Mouse (Mus musculus) large intestine, adult 2 months (tissue): ENCODE measurements at regions not wholly inside any gene's neighbourhood (a gene's known extent, or its start where the extent isn't known, plus 50 kb on each side); places are given as distances from the start of the nearest gene placed in this dataset.

Experiments
- DNase-seq: peaks from one replicate; pipeline ENCODE4 v3.0.0-alpha.2; 2012; ENCODE audit warnings: low read depth, low spot score
- WGBS: fragments of 180-500 bp; shearing (Covaris S2); methylation state at CpG from one replicate; pipeline ENCODE4 v1.1.7; 2018; 5-methylcytosine and 5-hydroxymethylcytosine counted together

DNA sequence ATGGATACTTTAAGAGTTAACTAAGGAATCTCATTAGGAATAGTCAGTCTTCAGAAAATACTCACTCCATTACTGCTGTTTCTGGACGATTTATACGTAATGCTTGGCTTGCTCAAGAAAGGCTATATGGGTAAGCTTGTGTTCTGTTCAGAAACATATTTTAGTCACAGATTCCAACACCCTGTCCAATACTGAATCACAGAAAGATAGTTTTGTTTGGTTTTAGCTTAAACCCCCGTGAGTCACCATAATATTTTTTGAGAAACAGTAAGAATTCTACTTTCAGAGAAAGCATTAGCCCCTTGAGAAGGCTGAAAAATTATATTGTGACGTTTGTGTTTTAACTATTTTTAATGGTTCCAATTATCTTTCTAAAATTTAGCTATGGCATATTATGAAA is 1037.3 kb downstream of the Slc22a22 start:
- WGBS, result 71% methylated on average over 4 of the region's 4 CpGs
- DNase-seq, result no peak

DNA sequence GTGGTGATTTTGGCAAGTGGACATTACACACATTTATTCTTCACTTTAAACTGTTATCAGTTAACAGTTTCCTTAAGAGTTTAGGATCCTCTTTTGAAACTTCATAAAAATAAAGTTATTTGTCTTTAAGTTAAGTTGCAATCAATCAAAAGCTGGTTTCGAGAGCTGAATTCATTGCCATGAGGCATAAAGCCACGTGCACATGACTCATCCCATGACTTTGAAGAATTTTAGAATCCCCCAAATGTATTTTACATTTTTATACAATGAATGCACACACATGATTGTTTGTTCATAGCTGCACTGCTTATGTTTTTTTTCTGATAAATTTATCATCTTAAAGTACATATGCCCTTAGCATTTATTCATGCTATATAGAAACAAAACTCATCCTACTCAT is 1039.1 kb downstream of the Slc22a22 start:
- no peak for DNase-seq
- 55% methylated on average over 2 of the region's 2 CpGs for WGBS

- DNase-seq, result no peak
- 44% methylated on average over 6 of the region's 6 CpGs for WGBS
Observed at GRCm38 (mm10) chr15:56436131-56436530, 1041.3 kb downstream of the Slc22a22 start.

DNA sequence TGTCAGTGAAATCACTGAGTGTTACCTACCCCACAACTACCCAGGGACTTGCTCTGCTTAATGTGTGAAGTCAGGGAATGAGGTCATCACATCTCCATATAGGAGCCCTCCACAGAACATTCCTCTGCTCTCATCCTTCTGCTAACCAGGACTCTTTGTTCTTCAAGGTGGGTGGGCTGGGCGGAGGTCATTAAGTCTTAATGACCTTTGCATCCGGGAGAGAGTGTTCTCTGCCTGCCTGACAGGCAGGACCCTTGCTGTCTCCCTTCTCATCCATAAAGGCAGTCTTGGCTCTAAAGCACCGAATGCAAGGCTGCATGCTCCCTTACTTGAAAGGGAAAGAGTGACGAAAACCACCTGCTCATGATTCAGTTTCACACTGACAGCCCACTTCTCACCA is 1051.4 kb downstream of the Slc22a22 start:
- DNase-seq, result no peak
- 41% methylated on average over 4 of the region's 4 CpGs for WGBS

GRCm38 (mm10) chr15:56420681-56421080 is 1056.7 kb downstream of the Slc22a22 start:
- 43% methylated on average over 1 of the region's 1 CpGs for WGBS
- no peak for DNase-seq

- DNase-seq, result no peak
Observed at GRCm38 (mm10) chr15:56391982-56392381, 1085.4 kb downstream of the Slc22a22 start.

DNA sequence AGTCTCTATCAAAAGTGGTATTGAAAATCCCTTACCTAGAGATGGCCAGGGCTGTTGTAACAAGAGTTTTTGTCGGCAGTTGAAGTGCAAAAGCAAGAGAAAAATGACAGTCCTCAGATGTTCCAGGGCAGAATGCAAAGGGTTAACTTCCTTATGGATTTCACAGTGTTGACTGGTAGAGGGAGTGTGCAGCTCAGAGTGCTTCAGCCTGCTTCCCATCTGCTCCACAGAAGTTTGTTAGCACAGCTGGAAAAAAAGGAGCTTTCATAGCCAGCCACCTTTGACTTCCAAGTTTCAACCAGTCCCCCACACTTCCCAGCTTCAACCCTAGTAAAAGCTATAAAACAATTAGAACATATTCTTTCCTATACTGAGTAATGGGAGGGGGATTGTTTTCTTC is 1098.9 kb downstream of the Slc22a22 start:
- 20% methylated on average over 1 of the region's 1 CpGs for WGBS
- DNase-seq, result peak; percentile 11

- WGBS, result 78% methylated on average over 5 of the region's 5 CpGs
- DNase-seq, result no peak
Observed at GRCm38 (mm10) chr15:56350903-56351302, 1126.5 kb downstream of the Slc22a22 start.

DNA sequence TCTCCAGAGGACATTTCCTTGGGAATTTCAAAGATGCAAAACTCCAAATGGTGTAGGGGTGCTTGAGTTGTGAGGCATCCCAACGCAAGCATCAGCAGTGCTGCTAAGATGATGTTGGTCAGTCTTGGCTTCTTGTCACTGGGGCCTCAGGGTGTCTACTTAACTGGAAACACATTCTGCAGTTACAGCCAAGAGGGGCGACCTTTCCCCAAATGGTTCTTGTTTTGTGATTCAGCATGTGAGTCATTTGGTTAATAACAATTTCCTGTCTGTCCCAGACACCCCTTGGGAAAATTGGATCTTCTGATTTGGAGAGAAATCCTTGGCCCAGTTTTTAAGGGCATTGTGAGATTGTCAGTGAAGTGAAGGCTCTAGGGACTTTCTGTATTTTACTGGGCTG is 1131.3 kb downstream of the Slc22a22 start:
- WGBS, result 62% methylated on average over 2 of the region's 2 CpGs
- DNase-seq, result no peak

- WGBS, result 85% methylated on average over 2 of the region's 2 CpGs
- no peak for DNase-seq
Observed at GRCm38 (mm10) chr15:56344973-56345372, 1132.5 kb downstream of the Slc22a22 start.

DNA sequence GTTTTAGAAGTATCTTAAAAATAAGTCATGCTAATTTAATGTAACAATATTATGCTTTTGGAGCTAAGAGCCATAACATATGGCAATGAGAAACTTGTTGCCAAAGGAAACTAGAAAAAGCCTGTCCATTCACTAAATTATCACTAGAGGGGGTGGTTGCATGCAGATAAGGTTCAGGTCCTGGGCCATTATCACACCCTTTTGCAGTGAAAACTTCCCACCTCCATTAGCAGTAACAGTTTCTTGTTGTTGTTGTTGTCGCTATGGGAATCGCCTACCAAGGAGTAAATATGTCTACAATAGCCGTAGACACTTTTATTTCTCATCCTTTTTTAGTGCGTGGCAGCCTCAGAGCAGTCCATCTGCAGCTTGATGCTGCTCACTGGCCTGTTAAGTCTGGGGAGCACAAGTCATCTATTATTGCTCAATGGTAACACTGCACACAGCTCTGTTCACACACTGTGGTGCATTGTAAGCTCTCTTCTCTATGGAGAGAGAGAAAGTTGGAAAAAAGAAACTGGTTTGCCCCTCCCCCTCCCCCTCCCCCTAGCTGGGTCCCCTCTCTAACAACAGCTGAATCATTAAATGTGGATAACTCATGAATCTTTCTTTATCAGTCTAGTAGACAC is 1133.0 kb downstream of the Slc22a22 start:
- WGBS, result 59% methylated on average over 4 of the region's 4 CpGs

GRCm38 (mm10) chr15:56337879-56338278 is 1139.5 kb downstream of the Slc22a22 start:
- DNase-seq, result no peak
- WGBS, result 52% methylated on average over 5 of the region's 5 CpGs

More for the DNA sequence above, 1133.0 kb downstream of the Slc22a22 start:
- DNase-seq, result no peak

- peak; percentile 28 for DNase-seq
- WGBS, result 37% methylated on average over 5 of the region's 5 CpGs
Observed at GRCm38 (mm10) chr15:56336449-56336848, 1141.0 kb downstream of the Slc22a22 start.

- DNase-seq, result no peak
- 86% methylated on average over 2 of the region's 2 CpGs for WGBS
Observed at GRCm38 (mm10) chr15:56335011-56335410, 1142.4 kb downstream of the Slc22a22 start.

GRCm38 (mm10) chr15:56320501-56320900 is 1156.9 kb downstream of the Slc22a22 start:
- no peak for DNase-seq

DNA sequence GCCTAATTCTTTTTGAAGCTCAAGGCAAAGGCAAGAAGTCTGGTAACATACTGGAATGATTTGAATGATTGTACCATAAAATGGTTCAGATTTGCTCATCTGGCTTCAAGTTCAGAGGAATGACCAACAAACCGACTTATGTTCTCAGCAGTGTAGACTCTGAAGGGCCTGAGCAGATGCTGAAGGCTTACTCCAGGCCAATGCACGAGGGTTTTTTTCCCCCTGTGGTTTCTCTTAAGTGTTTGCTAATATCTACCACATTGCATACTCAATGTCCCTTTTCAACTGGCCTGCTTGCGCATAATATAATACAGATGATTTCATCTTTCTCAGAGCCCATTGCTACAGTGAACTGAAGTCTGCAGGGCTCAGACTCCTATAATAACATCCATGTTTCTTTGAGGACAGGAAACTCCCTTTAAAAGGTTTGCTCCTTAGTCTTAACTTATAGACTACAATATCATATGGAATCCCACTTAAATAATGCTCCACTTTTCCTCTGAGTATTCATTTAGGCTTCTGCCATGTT is 1182.5 kb downstream of the Slc22a22 start:
- DNase-seq, result no peak
- WGBS, result 67% methylated on average over 3 of the region's 3 CpGs

DNA sequence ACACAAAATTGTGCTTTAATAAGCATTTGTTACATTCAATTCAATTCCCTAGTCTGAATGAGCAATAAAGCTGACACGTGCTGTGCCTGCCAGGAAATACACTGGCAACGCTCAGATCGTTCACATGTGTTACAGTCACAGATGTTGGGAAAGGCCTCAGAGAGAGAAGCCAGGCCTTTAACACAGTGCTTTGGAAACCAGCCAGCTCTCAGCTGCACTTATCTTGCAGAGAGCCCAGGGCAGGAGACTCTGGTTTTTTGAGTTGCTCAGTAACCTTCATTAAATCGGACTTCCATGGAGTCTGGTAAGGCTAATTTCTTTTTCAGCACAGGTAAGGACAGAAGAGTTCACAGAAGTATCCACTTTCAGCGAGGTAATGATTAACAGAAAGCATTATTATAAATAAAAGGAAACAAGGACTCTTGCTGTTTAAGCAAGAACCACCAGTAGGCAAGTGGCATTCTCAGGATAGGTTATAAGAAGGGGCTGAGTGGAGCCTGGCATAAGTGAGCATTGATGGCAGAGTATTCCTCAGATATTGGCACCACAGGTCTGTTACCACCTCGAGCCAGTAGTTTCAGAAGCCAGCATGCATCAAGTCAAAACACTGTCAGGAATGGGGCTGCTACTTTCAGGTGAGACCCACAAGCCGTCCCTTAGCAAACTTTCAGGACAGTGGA is 1198.7 kb downstream of the Slc22a22 start:
- 19% methylated on average over 7 of the region's 7 CpGs for WGBS
- peak; percentile 14 for DNase-seq

- no peak for DNase-seq
- 45% methylated on average over 3 of the region's 3 CpGs for WGBS
Observed at GRCm38 (mm10) chr15:56278006-56278405, 1199.4 kb downstream of the Slc22a22 start.

GRCm38 (mm10) chr15:56248731-56249130 is 1228.7 kb downstream of the Slc22a22 start:
- DNase-seq, result no peak
- WGBS, result 75% methylated on average over 1 of the region's 1 CpGs

GRCm38 (mm10) chr15:56244004-56244735 is 1233.3 kb downstream of the Slc22a22 start:
- 34% methylated on average over 8 of the region's 9 CpGs for WGBS
- DNase-seq, result no peak

- 68% methylated on average over 5 of the region's 5 CpGs for WGBS
Observed at GRCm38 (mm10) chr15:56202552-56202951, 1274.9 kb downstream of the Slc22a22 start.

More at GRCm38 (mm10) chr15:56202552-56202951, 1274.9 kb downstream of the Slc22a22 start:
- DNase-seq, result no peak
